Mouse (Mus musculus) frontal cortex, postnatal 36 days (tissue): ENCODE data around the gene Arhgap30.

Experiments used
- DNase-seq, 2 experiments: peaks; one replicate each; pipeline ENCODE4 v3.0.0; 2022; ENCODE audit warnings: low spot score in 2 of 2

The Arhgap30 gene

DNA sequence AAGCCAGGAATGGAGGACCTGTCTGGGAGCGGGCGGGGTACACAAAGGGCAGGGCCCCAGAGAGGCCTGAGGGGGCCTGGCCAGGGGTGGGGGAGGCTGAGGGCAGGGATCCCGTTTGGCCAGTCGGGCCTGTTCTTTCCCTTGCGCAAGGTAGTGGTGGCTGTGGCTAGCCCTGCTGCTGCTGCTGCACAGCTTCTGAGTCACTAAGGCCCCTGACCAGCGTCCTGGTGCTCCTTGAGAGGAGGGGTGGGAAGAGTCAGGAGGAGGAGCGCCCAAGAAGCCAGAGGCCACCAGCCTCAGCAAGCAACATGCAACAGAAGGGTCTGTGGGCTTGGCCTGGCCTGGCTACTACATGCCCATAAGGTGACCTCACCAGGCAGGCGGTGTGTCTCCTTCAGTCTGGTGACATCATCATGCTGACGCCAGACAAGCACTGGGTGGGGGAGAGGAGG is 13.1 kb upstream of the Arhgap30 start:
- no peak for DNase-seq

DNA sequence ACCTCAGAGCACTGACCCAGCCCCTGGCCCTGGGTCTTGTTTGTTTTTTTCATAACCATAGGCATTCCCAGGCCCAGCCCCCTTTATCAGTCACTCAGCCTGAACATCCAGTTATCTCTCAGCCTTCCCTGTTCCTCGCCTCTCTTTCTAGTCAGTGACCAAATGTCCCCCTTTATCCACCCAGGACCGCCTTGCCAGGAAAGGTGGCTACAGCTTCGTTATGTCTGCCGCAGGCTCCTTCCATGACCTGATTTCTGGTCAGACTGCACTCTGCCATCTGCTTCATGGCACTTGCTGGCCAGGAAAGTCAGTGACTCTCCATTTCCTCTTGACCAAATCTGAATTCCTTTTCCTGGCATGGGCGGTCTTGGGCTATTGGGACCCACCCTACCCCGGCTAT is 10.5 kb upstream of the Arhgap30 start:
- DNase-seq: no peak

DNA sequence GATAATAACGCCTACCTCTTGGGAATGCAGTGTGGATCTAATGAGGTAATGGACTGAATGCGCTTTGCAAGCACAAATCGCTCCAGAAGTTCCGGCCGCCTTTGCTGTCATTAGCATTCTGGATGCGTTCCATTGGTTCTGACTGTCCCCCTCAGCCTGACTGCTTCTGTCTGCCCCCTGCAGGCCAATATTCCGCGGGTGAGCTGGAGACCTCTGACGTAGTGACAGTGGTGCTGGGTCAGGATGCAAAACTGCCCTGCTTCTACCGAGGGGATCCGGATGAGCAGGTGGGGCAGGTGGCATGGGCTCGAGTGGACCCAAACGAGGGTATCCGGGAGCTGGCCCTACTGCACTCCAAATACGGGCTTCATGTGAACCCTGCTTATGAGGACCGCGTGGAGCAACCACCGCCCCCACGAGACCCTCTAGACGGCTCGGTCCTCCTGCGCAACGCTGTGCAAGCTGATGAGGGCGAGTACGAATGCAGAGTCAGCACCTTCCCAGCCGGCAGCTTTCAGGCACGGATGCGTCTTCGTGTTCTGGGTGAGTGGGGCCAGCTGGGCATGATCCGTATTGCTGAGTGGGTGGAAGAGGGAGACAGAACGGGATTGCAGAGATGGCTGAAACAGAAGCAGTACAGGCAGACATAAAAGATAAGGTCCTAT is 8.7 kb upstream of the Arhgap30 start:
- DNase-seq: peak; percentile 61 to 67

DNA sequence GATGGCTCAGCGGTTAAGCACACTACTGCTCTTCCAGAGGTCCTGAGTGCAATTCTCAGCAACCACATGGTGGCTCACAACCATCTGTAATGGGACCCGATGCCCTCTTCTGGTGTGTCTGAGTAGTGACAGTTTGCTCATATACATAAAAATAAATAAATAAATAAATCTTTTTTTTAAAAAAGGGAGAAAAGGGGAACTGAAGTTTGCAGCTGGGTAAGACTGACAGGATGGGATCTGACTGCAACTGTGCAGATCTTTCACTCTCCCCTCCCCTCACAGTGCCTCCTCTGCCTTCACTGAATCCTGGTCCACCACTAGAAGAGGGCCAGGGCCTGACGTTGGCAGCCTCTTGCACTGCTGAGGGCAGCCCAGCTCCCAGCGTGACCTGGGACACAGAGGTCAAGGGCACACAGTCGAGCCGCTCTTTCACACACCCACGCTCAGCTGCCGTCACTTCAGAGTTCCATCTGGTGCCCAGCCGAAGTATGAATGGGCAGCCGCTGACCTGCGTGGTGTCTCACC is 6.6 kb upstream of the Arhgap30 start:
- no peak for DNase-seq

DNA sequence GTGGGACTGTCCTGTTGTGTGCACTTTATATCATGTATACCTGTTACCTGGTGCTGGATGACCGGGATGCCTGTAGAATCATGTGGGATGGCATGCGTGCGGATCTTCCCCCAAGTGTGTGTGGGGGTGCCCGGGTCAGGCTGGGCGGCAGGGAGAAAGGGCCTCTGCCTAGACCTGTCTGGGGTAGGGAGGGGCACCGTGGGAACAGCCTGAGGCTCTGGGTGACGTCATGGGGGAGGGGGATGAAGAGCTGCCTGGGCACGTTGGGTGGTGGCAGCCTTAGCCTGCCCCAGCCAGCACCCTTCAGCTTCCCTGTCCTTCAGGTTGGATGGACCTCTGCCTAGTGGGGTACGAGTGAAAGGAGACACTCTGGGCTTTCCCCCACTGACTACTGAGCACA is 4.4 kb upstream of the Arhgap30 start:
- DNase-seq: no peak

DNA sequence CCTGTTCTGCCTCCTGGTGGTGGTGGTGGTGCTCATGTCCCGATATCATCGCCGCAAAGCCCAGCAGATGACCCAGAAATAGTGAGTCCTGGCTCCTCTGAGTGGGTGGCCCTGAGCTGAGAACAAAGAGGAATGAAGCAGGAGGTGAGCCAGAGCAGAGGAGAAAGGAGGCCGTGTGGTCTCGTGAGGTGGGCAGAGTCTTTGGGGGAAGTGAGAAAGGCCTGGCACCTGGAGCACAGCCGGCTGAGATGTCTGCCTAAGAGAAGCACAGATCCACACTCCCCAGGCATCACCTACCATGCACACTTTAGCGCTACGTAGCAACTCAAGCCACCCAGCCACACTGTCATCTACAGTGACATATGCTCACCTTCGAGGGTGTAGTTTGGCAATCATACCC is 3.6 kb upstream of the Arhgap30 start:
- DNase-seq: no peak

DNA sequence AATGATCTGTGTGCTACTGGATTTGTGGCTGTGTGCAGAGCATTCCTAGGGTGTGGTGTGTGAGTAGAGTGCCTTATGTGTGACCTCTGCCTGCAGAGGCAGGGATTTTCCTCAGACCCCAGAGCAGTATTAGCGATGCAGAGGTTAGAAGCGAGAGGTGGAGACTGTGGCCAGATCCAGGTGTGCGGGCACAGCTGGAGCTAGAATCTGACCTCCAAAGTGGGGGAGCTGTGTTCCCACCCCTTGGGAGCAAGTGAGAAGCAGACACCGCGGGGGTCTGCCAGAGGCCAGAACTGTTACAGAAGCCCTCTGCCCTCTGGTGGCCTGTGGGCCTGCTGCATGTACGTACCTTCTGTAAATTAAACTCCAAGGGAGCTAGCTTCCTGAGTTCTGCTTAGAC is 1.7 kb upstream of the Arhgap30 start:
- no peak for DNase-seq

DNA sequence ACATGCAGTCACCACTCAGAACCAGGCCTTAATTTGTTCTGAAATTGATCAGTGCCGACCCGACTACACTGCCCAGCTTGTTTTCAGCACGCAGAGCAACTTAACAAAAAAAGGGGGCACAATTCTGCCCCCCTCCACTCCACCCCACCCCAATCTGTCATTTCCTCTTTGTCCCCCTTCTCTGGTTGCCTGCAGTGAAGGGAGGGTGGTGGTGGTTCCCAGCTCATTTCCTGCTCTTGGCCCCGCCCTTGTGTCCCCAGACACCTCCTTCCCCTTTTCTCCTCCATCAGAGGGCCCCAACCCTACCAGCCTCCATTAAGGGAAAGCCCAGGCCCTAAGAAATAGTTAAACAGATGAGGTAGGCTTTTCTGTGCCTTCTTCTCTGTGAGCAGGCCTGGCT is 1.3 kb downstream of the Arhgap30 start:
- DNase-seq: no peak

DNA sequence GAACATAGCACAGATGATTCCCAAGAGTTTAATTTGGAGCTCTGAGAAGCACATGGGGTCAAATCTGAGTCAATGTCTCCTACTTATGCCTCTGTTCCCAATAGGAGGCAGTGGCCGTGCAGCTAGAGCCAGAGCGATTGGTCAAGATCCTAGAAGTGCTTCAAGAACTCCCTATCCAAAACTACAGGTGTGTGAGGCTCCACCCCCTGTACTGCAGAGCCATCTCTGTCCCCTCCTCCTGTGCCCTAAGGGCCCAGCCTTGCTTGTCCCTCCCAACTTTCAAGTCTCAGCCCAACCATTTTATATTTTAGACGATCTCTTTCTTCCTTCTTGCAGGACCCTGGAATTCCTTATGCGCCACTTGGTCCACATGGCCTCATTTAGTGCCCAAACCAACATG is 13.1 kb downstream of the Arhgap30 start:
- DNase-seq: no peak

DNA sequence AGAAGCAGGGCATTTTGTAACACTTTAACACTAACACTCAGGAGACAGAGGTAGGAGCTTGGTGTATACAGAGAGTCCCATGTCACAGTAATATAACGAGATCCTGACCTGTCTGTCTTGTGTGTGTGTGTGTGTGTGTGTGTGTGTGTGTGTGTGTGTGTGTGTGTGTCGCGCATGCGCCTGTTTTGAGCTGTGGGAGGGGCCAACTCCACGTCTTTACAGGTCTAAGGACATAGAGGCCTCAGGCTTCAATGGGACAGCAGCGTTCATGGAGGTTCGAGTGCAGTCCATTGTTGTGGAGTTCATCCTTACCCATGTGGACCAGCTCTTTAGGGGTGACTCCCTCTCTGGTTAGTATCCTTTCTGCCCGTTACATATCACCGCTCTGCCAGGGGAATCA is 14.2 kb downstream of the Arhgap30 start:
- DNase-seq: no peak

DNA sequence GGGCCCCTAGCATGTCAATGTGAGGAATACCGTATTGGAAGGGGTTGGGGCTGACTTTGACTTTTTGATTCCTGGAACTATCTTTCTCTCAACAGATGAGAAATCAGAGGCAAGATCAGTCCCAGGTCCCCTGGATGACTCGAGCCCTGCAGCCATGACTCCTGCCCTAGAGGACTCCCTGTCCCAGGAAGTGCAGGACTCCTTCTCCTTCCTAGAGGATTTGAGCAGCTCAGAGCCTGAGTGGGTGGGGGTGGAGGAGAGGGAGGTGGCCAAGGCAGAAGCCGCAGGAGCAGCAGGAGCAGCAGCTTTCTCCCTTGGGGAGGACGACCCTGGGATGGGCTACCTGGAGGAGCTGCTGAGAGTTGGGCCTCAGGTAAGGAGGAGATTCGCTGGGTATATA is 18.5 kb downstream of the Arhgap30 start:
- DNase-seq: no peak

DNA sequence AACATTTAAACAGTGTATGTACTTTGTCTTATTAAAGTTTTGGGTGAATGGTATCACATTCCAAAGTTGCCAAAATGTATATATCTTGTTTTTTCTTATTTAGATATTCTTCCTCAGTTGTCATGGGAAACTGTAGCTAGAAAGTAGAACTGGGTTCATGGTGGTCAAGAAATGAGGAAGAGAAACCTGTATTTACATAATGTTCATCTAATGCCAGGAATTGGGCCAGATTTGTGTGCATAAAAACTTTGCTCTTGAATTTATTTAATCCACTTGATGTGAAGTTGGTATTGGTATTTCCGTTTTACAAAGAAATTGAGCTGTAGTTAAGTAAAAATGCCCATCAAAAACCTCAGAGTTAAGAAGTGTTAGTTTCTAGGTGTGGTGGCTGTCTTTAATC is 21.5 kb downstream of the Arhgap30 start:
- no peak for DNase-seq

DNA sequence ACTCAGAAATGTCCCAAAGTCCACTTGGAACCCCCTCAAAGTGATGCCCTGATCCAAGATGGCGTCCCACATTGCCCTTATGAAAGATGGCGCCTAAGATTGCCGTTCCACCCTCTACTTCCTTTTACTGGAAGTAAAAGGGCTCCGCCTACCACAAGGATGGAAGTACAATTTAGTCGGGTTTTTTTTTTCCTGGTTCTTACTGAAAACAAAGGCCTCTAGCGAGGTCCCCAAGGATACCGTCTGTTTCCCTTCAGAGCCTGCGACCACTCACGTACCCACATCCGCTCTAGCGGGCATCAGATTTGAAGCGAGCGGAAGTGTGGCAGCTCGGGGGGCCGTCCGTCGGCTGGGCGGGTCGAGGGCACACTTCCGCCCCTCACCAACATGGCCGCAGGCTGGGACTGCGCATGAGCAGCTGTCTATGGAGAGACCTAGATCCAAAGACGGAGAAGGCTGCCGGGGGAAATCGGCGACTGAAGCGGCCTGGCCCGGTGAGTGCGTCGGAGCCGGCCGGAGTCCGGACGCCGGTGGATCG is 22.3 kb downstream of the Arhgap30 start, which contains the start of gene Usf1:
Usf1 (plus strand) TSS at position 367 of the 538 bp plus-strand sequence.
- peak; percentile 95 for DNase-seq

DNA sequence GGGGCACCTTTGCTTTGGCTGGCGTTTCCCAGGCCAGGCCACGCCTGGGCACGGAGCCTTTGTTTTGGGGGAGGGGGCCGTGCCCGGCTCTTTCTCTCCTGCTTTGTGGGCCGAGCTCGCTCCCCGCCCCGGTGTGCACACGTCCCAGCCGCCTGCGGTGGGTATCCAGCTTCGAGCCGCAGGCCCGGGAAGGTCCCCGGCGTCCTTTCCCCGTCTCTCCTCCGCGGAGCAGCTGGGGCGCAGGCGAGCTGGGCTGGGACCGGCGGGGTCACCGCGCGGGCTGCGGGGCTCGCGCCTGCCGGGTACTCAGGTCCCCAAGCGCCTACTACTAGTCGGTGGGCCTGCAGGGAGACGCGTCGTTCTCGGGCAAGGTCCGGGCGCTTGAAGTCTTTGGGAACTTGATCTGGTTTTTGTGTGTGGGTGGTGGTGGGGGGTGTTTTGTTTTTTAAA is 22.8 kb downstream of the Arhgap30 start:
- DNase-seq: no peak

DNA sequence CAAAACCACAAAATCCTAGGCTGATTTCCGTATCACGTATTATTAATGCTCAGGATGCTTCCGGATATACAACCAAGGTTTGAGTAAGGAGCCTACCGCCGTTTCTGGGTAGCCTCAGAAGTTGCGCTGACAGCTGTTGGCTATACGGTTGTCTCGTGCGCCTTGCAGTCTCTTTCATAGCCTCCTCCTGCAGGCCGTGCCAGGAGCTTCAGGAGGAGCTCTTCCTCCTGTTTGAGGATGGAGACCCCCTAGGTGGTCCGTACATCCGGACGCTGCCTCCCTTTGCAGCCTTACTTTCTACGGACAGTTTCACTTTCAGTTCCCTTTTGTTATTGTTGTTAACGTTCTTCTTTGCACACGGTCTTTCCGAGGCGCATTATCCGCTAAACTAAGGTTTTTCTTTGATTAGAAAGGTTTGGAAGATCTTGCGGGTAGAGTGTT is 23.3 kb downstream of the Arhgap30 start:
- peak; percentile 13 to 26 for DNase-seq

DNA sequence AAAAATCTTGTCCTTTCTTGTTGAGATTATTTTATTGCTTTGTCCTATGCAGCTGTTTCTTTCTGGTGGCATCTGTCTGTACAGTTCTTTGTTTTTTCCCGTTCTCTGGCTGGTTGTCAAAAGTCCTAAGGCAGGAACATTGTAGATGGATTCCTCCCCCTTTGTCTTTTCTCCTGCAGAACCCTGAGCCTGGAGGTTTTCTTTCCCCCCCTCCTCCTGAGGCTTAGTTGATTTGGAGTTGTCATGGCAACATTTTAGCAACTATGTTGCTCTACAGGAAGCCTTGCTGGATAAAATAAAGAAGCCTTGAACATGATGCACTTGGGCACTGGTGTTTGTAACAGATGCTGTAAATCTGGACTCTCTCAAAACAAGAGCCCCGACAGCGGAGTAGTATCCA is 23.7 kb downstream of the Arhgap30 start:
- DNase-seq: peak; percentile 9 to 35

DNA sequence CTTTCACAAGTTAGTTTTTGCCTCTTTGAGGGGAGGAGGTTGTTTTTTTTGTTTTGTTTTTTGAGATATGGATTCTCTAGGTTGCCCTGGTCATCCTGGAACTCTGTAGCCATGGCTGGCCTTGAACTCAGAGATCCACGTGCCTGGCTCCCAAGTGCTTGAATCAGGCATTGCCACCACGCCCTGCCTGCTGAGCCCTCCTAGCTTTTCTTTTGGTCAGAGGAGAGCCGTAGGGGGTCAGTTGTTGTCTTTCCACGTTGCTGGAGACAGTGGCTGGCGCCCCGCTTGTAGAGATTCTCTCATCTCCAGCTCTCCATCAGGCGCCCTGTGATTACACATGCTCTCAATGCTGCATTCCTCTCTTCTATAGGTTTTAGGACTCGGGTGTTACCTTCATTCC is 24.9 kb downstream of the Arhgap30 start:
- DNase-seq: no peak

DNA sequence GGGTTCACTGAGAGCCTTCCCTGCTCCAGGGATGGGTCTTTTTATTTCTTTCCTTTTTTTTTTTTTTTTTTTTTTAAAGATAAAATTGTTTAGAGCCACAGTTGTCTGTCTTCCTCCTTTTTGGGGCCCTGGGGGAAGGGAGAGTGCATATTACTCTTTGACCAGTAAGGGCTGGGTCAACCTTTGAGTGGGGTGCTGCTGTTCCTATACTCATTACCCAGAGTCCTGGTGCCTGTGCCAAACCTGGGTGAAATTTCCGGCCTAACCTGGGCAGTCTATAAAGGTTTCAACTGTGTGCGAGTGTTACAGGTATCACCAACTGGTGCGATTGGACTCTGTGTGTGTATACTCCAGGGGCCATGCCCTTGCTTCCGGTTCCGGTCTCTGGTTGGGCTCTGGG is 29.9 kb downstream of the Arhgap30 start, which contains the start of gene Tstd1:
Tstd1 (plus strand) TSS at position 213 of the 400 bp plus-strand sequence.
- DNase-seq: no peak

DNA sequence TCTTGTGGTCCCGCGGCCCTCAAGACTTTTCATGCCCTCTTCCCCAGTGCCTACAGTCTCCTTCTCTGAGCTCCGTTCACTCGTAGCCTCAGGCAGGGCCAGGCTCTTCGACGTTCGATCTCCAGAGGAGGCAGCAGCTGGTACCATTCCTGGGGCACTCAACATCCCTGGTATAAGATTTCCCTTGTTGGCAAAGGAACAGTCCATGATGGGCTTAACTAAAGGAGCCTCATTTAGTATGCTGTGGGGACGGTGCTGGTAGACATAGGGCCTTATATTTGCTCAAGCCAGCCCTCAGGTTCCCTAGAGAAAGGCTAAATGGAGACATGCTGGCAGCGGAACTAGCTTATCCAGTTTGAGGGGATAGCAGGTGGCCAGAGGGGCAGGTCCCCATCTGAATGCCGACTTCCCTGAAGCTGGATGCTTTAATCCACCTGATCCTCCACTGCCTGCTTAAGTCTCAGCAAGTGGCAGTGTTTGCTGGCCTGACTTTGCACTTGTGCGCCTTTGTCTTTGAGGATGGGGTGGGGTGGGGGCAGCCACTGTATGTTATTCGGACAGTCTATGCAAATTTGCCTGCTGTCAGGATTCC is 30.6 kb downstream of the Arhgap30 start:
- DNase-seq: no peak

DNA sequence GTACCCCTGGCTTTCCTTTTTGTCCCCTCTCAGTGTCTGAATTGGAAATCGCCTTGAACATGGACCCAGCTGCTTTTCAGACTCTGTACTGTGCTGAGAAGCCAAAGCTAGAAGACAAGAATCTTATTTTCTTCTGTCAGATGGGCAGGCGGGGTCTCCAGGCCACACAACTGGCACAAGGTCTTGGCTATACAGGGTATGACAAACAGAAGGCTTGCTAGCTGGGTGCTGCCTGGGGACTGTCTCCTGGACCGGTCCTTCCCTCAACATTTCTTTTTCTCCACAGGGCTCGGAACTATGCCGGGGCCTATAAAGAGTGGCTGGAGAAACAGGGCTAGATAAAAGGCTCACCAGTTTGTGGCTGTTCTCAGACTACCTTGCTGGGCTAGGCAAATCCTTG is 31.2 kb downstream of the Arhgap30 start:
- no peak for DNase-seq

DNA sequence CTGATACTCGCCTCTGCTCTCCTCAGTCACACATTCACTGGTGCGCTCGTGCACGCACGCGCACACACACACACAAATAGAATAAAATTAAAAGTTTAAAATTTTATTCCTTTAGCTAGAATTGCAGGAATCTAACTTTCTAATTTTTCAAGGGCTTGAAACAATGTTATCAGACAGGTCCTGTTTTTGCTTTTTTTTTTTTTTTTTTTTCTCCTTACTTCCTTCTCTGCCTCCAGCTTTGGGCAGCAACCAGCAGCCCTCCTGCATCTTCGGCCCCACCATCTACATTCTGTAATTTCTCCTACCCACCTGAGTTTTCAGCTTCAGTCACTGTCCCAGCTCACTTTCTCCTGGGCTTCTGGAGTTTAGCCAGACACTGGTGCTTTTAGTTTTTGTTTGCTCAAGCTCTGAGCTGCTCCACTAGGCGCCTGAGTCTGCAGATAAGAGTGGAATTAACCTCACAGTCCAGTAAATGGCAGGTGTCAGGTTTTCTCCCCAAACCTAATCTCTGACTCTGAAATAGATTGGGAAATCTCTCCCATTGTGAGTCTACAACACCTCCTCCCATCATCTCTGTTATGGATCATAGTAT is 33.8 kb downstream of the Arhgap30 start:
- no peak for DNase-seq

DNA sequence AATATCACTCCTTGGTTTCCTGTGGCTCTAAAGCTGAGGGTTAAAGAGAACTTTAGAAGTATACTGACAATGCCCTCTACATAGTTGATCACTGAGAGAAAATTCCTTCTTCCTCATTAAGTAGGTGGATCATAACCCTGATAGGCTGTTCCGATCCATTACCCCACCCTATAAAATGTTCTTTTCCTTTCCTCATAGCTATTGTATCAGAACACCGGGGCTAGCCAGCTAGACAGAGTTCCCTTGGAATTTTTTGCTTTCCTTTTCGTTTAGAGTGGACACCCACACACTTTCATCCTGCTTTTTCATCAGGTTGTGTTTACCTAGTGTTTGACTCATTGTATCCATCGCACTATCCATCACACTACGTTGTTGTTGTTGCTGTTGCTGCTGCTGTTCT is 35.9 kb downstream of the Arhgap30 start:
- DNase-seq: no peak

DNA sequence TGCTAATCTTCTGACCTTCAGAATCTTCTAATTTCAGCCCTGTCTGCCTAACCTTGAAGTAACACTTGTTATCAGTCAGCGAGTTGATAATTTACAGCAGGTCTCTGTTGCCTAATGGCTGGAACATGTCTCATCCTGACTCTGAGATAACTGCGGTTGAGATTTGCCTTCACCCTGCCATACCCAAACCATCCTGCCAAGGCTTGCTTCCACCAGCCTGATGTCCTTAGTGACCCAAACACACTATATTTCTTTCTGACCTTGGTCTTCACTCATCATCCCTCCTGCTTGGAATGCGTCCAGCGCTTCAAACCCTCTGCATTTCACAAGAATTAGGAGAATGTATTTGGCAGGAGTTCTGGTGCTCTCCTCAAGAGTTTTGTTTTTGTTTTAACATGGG is 36.4 kb downstream of the Arhgap30 start:
- no peak for DNase-seq
